Mouse (Mus musculus) fibroblast of lung, adult 2 months (primary cell): Measurements from ENCODE around the gene Hint3.

Source experiments
- DNase-seq: peaks from one replicate; pipeline ENCODE4 v3.0.0-alpha.2; 2011; ENCODE audit warnings: low read depth

The Hint3 gene

GRCm38 (mm10) chr10:30587037-30587436 is 42.4 kb downstream of the Hint3 start:
- DNase-seq: no peak

- DNase-seq: no peak
Measured at GRCm38 (mm10) chr10:30585691-30586090, 43.7 kb downstream of the Hint3 start.

- no peak for DNase-seq
Measured at GRCm38 (mm10) chr10:30577670-30578280, 51.7 kb downstream of the Hint3 start.

GRCm38 (mm10) chr10:30566364-30566763 is 63.1 kb downstream of the Hint3 start:
- DNase-seq: no peak

- no peak for DNase-seq
Measured at GRCm38 (mm10) chr10:30564651-30565050, 64.8 kb downstream of the Hint3 start.
